Mouse (Mus musculus) adrenal gland, postnatal 25 days (tissue): ENCODE data around the gene Safb. TPM values are rescaled to one million over a fixed set of nuclear protein-coding genes. Genes with fewer than 3 reads are reported as not detected.

Experiments
- DNase-seq: peaks from one replicate; pipeline ENCODE4 v3.0.0; 2021; ENCODE audit warnings: mixed read lengths
- total RNA-seq: library from RNA; stranded (reverse); gene quantifications from 2 replicates; pipeline ENCODE4 v1.2.3, GENCODE M21; 2021

The Safb gene
- total RNA-seq, 1 experiment from 2014 or later = 143 TPM

DNA sequence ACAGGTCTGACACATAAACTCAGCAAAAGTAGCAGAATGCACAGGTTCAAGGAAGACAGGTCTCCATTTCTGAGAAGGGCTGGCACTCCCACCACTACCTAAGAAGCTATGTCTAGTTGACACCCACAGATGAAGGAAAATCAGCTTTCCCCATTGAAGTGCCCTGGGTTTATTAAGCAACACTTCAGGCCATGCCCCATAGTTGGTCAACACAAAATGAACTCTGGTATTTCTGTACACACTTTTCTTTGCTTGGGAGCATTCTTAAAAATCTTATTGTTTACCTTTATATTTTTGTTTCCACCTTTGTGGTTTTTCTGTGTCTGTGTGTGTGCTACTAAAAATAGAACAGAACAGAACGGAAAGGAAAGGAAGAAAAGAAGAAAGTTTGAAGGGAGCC, 24.5 kb upstream of the Safb start:
- DNase-seq = no peak

DNA sequence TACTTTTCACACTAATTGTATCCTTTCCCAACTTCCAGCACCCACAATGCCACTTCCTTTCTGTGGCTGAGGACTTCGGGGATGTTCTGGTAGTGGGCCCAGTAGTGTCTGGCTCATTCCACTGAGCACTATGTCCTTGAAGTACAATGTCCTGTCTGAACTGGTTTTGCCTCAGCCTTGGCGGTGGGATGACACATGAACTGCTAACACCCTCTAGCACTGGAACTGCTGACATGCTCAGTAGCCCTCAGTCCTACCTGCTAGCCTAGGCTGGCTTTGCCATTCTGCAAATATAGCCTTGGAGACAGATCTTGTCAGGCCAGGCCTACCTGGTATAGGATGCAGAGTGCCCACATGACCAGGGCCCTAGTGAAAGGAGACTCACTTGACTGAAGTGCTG, 22.8 kb upstream of the Safb start:
- peak; percentile 31 for DNase-seq

DNA sequence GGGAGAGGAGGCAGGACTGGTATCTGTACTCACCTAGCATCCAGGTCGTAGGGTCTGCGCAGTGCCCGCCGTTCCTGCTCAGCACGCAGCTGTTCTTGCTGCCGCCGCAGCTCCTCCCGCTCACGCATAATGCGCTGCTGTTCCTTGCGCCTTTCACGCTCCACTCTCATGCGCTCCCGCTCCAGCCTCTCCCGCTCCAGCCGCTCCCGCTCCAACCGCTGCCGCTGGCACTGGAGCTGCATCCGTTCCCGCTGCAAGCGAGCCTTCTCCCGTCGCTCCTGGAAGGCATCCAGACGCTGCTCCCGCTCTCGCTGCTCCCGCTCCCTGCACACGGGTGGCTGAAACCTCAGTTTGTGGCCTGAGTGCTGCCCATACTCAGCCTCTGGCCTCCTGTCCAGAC, 18.3 kb upstream of the Safb start:
- no peak for DNase-seq

DNA sequence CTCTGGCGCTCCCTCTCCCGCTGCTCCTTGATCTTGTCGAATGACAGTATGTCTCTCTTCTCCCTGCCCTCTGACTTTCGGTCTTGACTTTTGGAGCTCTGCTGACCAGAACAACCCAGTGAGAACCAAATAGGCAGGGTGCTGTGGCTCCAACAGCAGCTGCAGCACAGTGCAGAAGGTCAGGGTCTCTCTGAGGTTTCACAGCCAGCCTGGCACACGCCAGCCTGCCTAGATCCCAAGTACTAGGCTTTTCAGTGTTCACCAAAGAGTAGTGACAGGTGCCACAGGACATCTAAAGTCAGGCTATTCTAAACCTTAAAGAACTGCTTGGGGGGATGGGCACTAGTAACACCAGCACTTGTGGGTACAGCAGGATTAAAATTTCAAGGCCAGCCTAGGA, 17.7 kb upstream of the Safb start:
- no peak for DNase-seq

DNA sequence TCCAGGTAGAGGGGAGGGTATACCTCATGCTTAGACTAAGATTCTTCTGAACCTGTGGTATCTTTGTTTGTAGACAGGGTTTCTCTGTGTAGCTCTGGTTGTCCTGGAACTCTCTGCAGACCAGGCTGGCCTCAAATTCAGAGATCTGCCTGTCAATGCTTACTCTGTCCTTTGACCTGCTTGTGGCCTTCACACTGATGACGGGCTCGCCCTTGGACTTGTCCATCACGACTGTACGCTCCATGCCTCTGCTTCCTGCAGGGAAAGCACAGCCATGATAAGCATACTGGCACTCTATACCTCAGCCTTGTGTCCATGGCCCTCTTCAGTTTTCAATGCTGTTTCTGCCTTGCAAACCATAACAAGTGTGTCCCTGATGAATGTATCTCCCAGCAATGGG, 17.3 kb upstream of the Safb start:
- DNase-seq = no peak

DNA sequence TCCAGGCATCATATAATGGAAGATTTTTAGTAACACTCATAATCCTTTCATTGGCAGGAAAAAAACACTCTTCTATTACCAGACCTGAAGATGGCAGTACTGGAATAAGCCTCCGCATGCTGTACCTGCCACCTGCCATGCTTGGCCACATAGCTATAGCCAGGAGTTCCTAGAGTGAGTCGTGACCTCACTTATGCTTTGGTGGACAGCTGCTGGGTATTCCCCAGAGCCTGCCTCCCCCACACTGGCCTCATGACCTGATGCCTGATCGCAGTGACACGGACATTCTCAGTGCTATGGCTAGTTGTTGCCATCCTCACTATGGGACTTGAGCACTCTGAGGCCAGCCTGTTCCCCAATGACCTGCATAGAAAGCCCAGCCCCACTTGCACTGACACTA, 14.3 kb upstream of the Safb start:
- DNase-seq = no peak

DNA sequence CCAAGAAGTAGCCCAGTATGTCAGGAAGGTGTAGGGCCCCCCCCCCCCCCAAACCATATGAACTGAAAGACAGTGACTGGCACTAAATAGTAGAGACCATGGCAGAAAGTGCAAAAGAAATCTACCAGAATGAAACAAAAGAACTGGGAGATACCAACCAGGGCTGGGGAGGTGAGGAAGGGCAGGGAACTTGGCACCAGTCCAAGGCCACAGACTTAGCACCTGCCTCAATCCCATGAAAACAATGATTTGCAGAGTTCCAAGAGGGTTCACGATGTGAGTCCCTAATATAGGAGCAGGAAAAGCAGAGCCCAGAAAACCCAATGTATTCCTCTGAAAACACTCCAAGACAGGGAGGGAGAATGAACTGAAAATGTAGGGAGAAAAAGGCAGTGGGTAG, 12.5 kb upstream of the Safb start:
- no peak for DNase-seq

DNA sequence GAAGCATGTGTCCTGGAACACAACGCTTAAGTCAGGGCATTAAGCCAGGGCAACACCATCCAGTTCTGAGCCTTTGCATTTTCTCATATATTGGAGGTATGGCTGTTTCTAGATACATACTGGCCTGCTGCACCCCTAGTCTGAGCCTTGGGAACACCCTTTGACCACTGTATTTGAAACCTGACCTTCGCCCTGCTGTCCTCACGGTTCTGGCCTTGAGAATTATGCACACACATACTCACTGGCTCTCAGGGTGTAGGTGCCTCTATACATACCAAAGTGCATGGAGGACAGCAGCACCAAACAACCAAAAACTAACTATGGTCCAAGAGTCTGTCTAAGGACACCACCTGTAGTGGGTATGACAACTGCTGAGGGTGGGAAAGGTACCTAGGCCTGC, 11.7 kb upstream of the Safb start:
- DNase-seq = no peak

DNA sequence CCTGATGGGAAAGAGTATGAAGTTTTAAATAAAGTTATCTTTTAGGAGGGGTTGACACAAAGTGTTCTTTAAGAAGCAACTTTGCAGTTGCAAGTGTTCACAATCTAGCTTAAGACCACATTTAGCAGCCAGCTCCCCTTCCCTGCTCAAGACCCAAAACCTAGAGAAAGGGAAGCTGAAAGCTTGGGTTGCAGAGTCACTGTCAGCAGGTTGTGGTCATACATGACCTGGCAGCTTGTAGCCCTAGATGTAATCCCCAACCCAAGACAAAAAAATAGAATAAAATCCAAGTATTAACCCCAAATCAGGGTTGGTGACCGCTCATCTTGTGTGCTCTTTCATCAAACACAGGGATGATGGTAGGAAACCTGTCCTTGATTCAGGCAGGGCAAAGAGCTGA, 1.6 kb upstream of the Safb start:
- DNase-seq = no peak

DNA sequence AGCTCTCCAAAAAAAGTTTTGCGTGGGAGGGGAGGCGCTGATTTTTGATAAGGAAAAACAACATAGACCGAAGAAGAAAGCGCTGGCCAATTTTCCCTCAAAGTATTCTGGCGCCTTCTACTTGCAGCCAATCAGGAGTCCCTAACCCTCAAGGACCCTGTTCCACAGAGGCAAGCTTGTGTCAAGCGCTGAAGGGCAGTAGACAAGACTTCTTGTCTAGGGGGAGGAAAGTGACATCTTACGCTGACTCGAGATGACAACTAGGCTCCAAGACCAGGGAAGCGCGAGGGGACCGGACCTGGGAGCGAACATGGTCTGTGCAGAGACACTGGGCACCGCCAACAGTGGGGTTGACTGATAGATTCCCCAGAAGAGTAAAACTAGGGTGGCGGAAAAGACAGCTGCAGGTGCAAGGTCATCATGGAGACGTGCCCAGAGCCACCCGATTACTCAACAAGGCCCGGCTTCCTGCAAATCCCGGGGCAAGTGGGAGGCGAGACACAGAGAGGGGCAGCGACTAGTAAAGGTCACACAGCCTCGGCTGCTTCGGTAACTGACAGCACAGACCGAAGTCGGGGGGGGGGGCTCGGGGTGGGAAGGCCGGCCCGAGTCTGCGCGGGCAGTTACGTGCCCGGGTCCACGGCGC, 891 bp upstream of the Safb start:
- DNase-seq = peak; percentile 44

DNA sequence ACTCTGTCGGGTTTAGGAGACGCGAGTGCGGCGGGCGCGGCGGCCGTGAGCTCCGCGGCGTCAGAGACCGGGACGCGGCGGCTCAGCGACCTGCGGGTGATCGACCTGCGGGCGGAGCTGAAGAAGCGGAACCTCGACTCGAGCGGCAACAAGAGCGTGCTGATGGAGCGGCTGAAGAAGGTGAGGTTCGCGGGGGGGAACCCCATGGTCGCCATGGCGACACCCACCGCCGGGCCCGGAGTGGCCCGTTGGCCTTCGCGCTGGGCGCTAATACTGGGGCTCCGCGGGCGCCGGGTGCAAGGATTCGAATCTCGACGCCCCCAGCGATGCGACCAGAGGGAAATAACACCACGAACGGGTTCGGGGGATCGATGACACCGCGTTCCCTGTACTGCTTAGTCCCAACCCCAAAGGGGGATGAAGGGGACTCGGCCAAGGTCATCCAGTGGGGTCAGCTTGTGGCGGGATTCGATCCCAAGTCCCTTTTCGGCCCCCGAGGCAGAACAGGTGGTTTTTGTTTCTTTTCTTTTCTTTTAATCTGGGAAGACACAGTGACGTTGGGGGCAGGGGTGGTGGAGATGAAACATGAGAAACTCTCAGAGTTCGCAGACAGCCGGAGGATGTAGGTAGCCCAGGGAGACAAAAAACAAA, 671 bp downstream of the Safb start:
- DNase-seq = peak; percentile 49

DNA sequence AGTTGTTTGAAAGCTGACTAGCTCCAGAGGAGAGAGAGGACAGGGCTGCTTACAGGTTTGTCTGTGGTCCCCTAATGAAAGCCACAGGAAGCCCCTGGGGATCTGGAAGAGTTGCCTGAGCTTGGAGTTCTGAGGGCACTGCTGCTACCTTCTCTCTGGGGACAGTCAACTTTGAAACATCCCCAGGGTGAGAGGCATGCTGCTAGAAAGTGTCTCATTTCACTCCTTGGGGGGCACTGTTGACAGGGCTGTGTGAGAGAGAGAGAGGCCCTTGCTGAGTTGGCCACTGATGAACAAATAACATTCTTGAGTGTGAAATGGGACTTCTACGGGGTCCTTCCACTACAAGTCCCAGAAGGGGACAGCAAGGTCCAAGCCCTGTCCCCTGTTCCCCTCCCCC, 3.1 kb downstream of the Safb start:
- no peak for DNase-seq

DNA sequence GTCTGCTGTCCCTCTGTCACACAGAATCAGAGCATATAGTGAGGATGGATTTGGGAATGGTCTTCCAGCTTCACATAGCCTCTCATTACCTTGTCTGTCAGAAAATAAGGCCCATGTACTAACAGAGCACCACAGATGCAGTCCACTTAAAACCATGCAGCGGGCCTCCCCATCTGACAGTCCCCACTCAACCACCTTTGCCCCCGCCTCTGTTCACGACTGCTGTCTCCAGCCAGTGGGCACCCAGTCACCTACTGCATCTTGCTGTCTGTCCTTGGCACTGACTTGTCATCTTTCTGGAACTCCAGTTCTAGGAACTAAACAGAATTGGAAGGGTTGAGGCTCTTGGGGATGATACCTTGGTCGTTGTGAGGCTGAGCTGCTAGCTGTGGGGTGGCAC, 4.3 kb downstream of the Safb start:
- DNase-seq = no peak

DNA sequence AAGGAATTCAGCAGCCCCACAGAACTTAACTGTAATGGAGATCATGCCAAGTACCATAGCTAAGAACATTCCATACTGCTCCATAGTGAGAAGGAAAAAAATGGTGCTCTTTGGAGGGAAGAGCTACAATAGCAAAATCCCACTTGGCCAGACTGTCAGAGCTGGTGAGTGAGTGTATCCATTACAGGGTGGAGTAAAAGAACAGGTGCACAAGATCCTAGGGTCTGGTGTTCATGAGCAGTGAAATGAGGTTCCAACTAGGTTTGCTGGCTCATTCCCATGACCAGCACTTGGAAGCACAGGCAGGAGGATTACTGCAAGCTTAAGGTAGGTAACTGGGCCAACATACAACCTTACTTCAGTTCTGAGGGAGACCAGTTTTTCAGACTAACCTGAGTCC, 7.9 kb downstream of the Safb start:
- DNase-seq = no peak

DNA sequence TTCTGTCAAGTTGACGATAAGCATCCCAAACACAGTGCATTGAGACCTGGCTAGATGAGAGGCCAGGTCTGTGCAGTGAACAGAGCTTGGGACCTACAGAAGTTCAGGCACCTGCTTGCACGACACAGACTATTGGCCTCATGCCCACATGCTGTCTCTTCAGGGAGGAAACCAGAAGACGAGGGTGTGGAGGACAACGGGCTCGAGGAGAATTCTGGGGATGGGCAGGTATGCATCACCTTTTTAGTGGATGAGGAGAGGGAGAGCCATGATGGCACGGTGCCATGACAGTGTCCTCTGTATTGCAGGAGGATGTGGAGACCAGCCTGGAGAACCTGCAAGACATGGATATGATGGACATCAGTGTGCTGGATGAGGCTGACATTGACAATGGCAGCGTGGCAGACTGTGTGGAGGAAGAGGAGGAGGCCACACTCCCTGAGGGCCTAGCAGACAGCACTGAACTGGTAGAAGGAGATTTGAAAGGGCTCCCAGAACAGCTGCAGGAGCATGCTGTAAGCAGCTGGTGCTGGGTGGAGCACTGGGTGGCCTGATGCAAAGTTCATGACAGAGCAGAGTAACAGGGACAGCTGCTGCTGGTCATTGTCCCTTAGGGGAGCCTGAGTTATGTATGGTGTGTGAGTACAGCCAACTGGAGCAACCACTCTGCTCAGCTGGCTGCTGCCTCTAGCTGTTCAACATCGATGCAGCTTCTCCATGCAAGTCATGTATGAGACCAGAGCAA, 9.1 kb downstream of the Safb start:
- no peak for DNase-seq

DNA sequence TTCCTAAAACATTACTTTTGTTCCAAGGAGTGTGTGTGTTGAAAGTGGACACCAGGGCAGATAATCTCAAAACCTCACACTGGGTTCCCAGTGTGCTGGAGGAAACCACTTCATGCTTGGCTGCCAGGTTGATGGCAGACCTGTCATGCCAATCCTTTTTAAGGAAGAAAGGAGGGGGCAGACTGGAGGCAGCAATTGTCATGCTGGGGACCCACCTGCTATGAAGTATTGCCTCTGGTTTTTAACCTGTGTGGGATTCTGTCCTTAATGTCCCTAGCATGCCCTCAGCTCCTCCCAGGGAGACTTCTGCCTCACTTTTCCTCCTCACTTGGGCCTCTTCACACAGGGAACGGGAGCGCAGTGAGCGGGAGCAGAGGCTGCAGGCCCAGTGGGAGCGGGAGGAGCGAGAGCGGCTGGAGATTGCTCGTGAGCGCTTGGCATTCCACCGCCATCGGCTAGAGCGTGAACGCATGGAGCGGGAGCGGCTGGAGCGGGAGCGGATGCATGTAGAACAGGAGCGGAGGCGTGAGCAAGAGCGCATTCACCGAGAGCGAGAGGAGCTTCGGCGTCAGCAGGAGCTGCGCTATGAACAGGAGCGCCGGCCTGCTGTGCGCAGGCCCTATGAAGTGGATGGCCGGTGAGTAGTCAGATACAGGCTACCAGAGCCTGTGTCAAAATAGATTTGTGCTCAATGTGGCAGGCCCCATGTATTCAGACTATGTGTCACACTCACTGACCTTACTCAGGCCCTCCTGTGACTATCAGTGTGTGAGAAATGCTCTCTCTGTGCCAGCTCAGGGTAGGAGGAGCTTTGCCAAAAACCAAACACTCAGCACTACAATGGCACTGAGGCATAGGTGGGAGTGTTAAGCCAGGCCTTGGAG, 18.8 kb downstream of the Safb start:
- DNase-seq = no peak

DNA sequence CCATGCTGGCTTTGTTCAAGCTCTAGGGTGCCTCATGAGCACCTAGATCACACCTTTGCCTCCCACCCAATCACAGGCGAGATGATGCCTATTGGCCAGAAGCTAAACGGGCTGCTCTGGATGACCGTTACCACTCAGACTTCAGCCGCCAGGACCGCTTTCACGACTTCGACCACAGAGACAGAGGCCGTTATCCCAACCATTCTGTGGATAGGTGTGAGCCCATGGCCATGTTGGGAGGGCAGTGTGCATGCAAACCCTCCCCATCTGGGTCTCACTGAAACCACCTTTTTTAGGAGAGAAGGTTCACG, 19.4 kb downstream of the Safb start:
- DNase-seq = no peak

DNA sequence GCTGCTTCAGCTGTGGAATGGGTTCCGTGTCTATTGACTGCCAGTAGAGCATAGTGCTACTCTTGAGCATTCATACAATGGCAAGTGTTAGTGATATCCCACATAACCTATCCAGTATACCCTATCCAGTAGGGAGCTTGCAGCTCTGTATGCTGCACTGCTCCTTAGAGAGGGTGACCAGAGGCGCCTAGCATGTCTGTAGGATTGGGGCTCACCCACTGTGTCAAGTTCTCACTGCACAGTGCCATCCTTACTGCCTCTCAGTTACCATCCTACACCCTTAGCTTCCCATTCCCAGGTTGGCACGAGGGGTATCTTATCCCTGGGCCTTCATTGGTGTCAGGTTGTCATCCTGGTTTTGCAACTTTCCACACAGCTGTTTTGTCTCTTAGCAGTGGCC, 19.8 kb downstream of the Safb start:
- no peak for DNase-seq

DNA sequence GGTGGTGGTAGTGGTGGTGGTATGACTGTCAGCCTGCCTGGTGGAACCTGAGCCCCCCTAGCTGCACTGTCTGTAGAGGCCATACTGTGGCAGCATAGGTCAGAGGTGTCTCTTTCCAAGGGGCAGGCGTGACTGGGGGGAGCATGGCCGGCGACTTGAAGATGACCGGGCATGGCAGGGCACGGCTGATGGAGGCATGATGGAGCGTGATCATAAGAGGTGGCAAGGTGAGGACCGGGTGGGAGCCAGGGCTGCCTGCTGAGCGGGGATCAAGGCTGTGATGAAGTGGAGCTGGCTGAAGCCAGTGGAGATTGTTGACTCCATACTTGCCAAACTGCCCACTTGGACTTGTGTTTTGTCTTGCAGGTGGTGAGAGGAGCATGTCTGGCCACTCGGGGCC, 20.8 kb downstream of the Safb start:
- DNase-seq = no peak

DNA sequence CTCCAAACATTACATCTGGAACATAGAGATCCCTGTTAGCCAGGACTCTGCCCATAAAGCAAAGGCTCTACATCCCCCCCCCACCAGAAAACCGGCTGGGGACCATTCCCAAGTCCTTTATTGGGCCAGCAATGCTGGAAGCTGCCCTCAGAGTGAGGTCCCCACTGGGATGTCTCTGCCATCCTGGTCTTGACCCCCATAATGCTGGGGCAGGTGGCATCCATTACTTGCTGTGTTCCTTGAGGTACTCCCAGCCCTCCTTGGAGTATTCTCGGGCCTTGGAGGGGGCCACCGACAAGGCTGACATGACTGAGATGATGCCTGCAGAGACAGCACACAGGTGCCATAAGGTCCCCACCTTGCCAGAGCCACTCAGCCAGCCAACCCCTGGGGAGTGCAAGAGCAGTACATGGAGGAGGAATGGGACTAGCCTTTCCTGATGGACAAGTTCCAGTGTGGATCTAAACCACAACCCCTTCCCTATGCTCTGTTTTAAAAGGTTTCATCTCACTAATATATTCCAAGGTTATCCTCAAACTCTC, 23.0 kb downstream of the Safb start:
- DNase-seq = no peak

DNA sequence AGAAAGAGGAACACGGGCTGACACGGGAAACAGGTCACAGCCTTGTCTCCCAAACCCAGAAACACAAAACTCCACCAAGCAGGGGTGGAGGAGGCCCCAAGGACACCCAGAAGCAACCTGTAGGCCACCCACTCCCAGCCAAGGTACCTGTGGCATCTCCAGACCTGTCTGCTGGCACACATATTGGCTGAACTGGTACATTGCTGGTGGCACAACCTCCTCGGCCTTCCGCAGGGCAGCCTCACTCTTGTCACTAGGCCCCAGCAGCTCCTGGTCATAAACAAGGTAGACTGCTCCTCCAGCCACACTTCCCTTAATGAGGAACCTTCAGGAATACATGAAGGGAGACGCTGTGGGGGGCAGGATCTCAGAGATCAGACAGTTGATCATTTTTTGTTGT, 24.1 kb downstream of the Safb start:
- no peak for DNase-seq

DNA sequence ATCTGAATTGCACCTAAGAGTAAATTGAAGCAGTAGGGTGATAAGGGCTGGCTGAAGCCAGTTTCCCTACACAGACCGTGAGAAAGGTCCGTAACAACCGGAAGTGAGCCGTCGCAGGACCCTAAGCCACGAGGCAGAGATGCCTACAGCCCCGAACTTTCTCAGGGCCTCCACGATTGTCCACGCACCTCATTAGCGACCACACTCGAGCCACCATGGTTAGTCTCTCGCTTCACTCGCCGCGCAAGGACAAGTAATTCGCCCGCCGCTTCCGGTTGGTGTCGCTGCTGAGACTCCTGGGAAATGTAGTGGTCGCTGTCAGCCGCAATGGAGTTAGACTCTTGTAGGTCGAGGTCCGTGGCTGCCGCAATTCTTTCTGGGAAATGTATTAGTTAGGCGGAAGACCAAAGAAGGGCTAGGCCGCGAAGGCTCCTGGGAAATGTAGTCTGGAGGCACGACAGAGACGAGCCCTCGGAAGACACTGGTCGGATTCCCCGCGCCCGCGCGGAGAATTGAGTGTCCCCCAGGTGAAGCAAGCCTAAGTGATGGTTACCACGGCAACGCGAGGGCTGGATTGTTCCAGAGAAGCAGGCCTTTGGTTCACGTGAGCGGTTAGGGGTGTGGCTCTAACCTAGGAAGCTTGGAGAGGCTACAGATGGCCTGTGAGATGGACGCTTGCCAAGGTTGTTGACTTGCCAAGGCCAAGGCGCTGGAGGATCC, 25.0 kb downstream of the Safb start, which contains the start of gene 2410015M20Rik:
Gene 2410015M20Rik (minus strand): TSS at position 320 of the 720 bp plus-strand sequence.
- peak; percentile 89 for DNase-seq
